Mouse (Mus musculus) c-Kit-negative CD71-positive TER-119-positive erythroid progenitor cells, embryonic 14.5 days (primary cell): ENCODE results near the gene St3gal4.

Source experiments
- DNase-seq: peaks from one replicate; pipeline ENCODE4 v3.0.0-alpha.2; 2013; ENCODE audit warnings: low read depth, low spot score

Gene St3gal4

DNA sequence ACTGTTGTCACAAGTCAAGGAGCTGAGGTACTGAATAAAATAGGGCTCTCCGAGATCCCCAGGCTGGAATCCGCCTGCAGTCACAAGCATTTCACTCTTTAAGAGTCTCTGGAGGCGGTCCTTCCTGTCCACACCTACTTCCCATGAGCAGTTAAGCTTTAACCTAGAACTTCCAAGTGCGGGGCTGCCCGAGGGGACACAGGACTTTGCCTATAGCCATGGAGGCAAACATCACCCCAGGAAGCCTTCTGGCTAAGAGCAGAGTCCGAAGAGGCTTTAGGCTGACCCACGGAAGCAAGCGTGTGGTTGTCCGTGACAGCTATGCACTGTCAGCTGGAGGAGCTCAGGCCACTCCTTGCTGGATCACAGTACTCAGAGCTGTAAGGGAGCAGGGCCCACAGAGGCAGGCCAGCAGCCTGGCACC lies 9.9 kb upstream of the St3gal4 start:
- no peak for DNase-seq

DNA sequence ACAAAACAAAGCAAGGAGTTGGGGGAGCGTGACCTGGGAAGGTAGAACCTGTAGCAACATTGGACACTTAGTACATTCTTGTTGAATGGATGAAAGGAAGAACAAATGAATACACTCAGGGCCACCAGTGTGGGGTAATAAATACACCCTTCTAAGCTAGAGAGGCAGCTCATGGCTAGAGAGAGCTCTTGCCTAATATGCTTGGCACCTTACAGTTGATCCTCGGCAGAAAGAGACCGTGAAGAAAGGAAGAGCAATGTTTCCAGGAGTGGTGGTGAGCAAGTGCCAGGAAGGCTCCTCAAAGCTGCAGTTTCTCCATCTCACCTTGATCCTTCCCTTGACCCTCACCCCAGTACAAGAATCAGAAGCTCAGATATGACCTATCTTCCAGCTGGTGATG lies 9.5 kb upstream of the St3gal4 start:
- DNase-seq = no peak

DNA sequence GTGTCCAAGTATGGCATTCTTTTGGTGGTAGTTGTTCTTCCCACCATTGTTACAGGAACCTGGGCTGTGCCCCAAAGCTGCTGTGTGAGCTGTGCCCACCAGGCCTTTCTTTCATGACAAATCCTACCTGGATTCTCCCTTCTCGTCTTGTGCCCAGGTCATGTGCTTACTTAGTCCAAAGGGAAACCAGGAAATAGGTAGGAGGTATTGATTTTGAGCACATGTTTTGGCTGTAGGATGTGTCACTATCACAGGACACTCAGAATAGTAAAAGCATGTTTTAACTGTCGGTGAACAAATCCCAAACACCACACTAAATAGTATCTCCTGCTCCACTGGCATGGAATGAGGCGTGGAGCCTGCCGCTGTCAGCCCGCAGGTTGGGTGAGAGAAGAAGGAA lies 8.5 kb upstream of the St3gal4 start:
- no peak for DNase-seq

DNA sequence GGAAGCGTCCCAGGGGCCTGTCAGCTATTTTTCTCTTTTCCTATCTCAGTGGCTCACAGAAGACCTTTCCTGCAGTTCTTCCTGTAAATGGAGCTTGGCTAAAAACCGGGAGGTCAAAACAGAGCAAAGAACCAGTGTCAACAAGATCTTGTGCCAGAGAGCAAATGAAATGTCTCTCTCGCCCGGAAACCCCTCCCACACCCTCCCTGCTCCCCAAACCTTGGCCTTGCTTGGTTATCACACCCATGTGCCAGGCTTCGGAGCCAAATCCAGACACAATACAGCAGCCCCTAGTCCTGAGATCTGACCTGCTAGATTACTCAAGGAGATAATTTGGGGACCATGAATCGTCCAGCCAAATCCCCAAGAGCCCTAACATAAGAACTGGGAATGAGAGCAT lies 8.1 kb upstream of the St3gal4 start:
- DNase-seq = no peak

DNA sequence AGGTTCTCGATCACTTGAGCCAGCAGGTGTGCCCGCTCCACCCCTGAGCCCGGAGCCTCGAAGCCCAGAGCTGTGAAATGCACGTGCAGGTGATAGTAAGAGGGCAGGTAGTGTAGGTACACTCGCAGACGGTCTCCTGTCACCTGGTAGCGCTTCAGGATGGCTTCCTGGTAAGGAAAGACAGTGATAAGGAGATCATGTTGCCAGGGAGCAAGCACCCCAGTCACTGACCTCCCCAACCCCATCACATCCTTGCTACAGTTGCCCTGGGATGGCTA lies 5.5 kb upstream of the St3gal4 start:
- DNase-seq = no peak

DNA sequence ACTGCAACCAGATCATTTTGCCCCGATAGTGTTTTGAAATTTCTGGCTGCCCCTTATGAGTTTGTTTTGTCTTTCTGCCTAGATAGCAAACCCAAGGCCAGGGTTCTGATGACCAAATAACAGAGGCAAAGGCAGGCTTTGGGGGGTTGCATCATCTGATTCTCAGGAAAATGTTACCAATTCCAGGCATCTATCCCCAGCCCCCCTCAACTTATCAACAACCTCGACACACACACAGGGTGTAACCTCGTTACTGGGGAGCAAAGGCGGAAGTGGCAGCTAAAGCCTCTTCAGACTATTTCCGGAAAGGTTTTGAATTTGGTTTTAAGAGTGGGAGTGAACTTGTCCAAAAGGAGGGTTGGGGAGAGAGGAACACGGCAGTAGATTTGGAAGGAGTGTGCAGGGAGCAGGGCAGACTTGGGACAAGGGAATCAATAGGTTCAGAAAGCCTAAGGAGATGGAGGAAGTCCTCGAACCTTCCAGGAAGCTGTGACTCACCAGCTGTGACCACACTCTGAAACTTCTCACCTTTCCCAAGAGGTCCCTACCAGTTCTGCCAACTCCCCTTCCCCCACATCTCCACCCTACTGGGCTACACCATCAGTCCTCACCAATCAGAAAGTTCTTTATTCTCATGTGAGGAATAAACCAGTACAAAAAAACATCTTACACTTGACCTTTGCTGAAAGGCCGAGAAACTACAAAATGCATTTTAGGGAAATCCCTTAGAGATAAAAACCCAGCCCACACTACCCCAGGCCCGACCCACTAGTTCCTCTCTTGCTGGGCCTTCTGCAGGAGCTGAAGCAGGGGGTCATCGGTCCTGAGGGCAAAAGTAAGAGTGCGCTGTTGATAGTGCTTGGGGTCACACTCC lies 5.0 kb upstream of the St3gal4 start:
- peak; percentile 71 for DNase-seq

DNA sequence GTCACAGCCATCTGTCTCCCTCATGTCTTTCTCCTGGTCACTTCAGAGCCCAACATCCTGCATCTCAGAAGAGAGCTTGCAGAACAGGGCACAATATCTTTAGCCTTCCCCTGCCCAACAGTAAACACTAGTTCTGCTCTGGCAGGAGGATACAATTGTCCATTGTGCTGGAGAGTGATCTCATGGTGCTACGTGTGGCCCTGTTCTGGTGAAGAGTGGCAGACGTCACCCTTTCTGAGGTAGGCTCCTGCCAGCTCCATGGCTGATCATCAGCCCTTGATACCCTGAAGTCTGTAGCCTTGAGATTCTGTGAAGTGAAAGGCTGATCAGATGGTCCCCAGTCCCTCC lies 4.4 kb upstream of the St3gal4 start:
- peak; percentile 29 for DNase-seq

DNA sequence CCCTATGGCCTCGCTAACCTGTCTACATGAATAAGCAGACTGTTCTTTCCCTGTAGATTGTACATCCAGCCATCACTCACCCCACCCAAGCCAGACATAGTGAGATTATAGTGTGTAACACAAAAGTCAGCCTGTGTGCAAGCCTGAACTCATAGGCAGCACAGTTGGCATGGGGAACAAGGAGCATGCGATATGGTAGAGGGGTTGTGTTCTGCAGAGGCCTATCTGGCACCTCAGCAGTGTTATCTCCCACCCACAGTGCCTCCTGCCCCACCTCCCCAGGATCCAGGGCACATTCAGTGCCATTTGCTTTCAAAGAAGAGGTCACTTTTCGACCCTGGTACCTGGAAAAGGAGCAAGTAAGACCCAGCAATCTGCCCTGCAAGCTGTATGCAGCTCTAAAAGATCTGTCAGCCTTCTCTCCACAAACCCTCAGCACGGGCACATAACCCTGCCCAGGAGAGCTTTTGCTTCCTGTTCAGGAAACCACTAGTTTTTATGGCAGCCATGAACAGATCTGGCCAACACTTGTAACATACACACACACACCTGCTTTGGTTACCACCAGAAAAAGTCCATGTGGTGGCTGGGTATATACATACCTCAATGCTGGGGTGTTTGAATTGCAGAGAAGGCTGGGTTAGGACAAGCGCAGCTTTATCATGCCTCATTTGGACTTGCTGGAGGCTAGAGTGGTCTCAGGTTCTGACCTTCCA lies 3.6 kb upstream of the St3gal4 start:
- DNase-seq = peak; percentile 76

DNA sequence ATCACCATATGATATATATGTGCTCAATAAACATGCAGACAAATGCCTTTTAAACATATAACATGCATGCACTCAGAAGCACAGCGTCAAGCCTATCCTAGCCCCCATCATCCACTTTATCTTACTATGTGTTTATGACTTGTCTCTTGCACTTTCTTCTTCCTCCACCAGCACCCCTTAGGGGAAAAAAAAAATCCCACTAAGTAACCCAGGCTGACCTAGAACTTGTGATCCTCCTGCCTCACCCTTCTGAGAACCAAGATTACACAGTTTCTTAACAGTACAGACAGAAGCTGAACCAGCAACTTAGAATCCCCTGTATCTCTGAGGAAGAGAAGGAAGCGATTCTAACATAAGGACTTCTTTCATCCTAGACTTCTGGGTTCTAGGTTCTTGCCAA lies 505 bp downstream of the St3gal4 start:
- no peak for DNase-seq

DNA sequence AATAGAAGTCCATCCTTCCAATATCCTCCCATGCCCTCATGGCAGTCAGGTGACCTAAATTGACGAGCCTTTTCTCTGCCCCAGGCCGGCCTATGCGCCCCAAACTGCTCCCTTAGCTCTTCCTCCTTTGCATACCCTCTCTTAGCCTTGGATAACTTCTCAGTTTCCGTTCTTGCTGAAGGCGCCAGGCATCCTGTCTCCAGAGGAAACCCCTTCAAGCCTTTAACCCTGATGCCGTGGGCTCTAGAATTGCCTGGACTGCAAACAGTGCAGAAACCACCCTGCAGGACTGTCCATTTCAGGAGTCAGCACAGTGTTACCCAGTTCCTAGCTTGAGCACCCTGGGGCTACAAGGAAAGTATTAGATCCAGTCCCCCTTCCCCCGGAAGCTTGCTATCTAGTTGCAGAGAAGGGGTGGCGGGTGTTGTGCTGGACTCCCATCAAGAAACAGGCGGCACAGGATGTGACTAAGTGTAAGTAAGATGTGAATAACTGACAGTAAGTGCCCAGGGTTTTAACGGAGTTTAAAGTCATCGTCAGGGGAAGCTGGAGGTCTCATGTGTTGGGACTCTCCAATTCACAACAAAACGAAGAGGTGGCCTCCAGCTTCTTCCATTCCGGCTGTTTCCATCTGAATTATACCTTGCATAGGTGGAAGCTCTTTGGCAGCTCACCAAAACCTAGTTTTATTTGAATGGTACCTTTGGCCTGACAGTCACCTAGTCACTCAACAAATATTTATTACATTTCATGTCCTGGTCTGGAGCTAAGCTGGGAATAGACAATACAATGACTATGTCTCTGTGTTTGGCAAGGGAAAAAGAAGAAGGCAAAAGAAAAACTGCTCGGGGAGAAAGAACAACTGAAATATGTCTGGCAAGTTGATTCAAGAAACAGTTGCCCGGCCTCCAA lies 1.4 kb downstream of the St3gal4 start:
- peak; percentile 54 for DNase-seq

DNA sequence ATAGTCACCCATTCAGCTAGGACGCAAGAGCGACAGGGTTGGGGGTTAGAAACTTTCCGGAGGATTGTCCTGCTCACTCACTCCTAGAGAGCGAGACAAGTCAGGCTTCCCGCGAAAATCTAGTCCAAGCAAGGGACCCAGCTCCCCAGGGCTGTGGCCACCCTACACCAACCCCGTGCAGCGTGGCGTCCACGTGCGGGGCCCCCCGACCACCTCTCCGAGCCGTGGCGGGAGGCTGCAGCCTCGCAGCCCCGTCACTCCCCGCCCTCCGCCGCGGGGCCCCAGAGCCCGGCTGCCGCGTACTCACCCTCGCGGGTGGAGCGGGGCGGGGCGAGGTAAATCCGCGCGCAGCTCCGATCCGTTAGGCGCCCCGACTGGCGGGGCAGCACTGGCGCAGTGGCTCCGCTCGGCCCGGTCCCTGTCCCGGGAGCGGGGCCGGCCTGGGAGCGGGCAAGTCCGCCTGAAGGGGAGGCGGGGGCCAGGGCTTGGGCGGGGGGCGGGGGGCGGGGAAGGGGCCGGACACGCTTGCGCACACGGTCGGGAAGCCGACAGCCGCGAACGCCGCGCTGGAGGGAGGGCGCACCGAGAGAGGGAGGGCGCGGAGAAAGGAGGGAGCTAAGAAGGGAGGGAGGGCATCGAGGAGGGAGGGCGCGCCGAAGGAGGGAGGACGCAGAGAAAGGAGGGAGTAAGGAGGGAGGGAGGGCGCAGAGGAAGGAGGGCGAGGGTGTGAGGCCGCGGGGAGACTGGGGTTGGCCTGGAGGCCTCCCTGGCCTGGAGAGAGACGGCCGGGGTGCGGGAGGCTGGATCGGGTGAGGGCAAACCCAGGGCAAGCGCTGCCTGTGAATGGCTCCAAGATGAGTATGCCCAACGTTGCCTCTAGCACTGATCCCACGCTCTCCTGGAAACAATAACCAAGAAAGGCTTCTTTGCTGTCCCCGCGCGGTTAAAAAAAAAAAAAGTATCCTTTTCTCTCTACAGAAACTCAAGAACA lies 2.4 kb downstream of the St3gal4 start:
- DNase-seq = peak; percentile 78

DNA sequence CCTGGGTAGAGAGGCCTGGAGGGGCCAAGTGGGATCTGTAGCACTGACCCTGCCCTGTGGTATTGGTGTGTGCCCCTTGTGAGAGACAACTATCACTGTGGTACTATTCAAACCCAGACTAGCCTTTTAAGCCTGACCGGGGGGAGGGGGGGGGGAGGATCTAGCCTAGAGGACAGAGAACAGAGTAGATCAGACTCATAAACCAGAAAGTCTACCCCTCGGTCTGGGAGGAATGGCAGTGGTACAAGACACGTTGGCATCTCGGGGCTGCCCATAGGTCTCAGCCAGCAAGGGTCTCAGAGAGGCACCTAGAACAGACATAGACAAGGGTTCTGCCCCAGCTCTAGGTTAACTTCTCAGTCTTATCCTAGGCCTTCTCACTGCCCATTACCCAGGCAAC lies 3.3 kb downstream of the St3gal4 start:
- DNase-seq = no peak

DNA sequence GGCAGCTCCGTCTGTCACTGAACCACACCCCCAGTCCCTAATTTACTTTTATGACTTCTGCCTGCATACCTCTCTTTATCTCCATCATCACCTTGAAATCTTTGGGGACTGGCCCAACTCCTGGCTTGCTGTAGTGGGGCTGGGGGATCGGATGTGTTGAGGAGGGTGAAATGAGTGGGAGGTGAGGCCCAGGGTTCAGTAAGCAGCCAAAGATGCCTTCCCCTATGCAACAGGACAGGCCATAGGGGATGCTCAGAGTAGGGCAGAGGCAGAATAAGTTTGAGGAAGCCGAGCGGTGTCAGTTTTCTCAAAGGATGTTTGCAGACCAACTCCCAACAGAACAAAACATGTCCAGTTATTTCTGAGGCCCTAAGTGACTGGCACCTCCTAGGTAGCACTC lies 3.8 kb downstream of the St3gal4 start:
- DNase-seq = no peak

DNA sequence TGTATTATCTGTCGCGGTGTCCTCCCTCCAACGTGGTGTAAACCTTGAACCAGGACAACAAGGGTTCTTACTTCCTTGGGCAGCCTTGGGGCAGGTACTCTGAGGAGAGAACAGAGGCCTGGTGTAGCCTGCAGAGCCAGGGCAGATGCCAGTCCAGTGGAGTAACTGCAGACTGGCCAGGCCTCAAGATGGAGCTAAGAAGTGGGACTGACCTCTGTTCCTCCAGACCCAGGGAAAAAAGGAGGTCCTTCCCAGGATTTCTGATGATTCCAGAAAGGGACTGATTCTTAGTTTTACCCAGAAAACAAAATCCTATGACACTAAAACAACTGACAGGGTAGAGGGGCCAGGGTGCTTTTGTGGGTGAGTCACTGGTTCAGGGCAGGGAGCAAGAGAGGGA lies 4.8 kb downstream of the St3gal4 start:
- no peak for DNase-seq

DNA sequence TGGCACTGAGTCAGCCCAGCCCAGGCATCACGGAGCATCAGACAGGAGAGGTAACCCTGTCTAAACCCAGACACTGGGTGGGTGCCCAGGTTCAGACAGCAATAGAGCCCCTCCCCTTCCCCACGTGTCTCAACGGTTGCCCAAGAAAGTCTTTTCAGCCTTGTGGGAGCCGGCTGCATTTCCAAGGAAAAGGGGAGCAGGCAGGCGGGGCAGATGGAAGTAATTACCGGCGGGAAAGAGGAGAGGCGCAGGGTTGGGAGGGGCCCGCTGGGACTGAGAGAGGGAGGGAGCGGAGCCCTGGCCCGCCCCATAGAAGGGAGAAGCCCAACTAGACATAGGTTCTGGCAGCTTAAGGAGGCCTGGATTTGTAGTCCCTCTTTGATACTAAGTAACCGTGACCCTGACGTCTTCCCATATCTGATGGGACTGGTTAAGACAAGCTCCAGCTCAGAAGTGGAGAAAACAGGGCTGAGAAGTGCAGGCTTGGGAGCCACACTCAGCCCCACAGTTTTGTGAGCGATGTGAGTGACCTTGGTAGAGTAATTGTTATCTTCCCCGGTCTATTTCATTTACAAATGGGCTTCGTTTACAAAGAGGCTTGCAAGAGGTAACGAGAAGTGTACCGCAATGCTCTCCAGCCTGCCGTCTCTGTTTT lies 7.0 kb downstream of the St3gal4 start:
- no peak for DNase-seq

DNA sequence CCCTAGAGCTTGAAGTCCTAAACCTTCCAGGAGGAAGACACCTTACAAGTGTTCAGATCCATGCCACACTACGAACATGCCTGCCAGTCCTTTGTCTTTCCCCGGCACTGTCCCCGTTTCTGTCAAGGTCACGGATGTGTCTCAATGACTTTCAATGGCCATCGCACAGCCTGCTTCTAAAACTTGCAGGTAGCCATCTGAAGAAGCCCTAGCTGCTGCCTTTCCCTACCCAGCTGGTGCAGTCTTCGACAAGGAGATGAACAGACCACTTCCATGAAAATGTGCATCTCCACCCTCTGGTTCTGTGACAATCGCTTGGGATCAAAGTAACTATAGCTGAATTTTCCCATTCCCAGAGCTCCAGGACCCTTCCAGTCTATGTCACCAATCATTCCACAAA lies 7.6 kb downstream of the St3gal4 start:
- no peak for DNase-seq

DNA sequence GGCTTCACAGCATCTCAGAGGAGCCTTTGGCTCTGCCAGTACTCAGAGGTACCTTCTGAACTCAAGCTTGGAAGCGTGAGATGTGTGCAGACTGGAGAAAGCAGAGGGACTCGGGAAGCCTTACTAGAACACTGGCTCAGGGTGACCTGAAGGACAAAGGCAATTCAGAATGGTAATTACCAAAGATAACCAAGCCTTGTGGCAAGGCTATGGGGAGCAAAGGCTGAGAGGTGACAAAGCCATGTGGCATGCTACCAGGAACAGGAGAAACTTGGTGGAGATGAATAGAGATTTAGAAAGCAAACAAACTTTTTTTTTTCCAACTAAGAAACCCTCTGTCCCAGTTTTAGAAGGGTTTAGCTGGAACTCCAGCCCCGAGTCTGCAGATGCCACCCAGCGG lies 8.5 kb downstream of the St3gal4 start:
- DNase-seq = no peak

DNA sequence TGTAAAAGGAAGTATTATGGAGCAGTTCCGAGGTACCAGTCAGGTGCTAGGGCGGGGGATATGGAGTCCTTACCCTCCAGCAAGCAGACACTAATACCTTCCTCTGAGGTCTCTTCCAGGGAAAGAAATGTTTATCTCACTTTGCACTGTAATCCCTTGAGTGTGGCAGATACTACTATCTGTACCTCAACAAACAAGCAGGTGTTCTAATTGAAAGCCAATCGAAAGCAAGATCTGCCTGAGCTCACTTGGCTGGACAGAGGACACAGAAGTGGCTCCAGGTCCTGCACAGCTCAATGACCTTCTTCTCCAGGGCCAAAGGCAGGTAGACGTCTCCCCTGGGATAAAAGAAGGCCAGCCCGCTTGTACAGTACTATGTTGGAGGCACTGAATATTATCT lies 9.0 kb downstream of the St3gal4 start:
- no peak for DNase-seq

DNA sequence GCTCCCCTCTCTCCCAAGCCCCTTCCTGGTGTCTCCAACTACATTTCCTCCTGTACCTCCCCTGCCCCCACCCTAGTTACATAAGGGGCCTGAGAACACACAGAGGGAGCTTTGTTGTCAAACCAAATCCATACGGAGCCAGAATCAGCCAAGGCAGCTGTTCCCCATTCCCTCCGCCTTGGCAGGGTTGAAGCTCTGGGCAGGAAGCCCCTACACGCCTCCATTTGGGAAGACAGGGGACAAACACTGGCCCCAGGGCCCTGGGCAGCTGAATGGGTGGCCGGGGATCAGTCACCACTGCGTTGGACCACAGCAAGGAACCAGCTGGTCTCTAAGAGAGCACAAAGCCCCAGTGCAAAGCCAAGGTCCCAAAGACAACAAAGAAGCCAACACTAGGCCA lies 10.2 kb downstream of the St3gal4 start:
- no peak for DNase-seq

DNA sequence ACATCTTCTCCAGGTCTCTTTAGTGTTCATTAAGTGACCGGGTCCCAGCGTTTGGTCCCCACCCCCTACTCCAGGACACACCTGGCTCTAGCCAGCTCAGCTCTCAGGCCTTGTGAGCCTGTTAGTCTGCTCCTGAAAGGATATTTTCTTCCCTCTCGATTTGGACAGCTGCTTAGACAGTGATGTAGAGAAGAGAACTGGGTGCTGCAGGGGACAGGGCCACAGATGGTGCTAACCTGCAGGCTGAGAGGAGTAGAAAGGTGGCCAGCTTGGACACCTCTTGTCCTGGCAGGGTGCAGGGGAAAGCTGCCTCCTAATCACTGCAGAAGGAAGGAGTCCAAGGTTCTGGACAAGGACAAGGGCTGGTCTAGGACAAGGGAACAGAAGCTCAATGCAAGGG lies 11.0 kb downstream of the St3gal4 start:
- no peak for DNase-seq

DNA sequence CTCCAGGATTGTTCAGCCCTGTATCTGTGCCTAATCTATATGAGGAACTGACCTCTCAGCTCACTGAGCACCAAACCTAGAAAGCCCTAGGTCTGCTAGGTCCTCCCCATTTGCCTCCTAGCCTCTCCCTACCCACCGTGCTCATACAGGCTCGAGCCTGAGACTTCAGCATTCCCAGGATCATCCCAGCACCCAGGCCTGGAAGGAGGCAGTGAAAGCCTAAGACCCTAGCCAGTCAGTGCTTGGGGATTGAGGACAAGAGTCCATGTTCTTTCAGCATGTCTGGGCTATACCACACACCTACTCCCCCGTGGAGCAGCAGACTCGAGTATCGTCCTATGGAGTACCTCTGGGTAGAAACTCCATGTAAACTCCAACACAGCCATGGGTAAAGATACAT lies 11.7 kb downstream of the St3gal4 start:
- no peak for DNase-seq
